Mouse (Mus musculus): ENCODE measurements around the gene Ndufa6.

GRCm38 (mm10) chr15:82350349-82350748, 3.8 kb downstream of the Ndufa6 start:
- TF ChIP-seq POLR2A (IDR thresholded peaks at IDR 0.05; ENCODE audit: control insufficient read depth, extremely low read depth, insufficient read depth, low read length, poor library complexity) (no peak), CTCF (IDR thresholded peaks at IDR 0.05; ENCODE audit: borderline replicate concordance, control insufficient read depth, extremely low read depth, insufficient read depth, low read length, poor library complexity) (no peak)
